Mouse (Mus musculus) olfactory bulb, adult 2 months (tissue): ENCODE results near the gene Arhgef19.

ENCODE experiments used
- CTCF ChIP-seq: fragments of 200-500 bp; IDR thresholded peaks from 2 replicates; pipeline ENCODE4 v1.5.1; 2012; ENCODE audit warnings: low read depth, mild to moderate bottlenecking, low read length, moderate library complexity; ENCODE audit not compliant: insufficient read depth
- POLR2A ChIP-seq: fragments of 200-500 bp; IDR thresholded peaks from 2 replicates; pipeline ENCODE4 v1.6.1; 2012; ENCODE audit warnings: mild to moderate bottlenecking, low read depth, low read length, moderate library complexity; ENCODE audit not compliant: insufficient read depth

- no peak for TF ChIP-seq POLR2A
- no peak for TF ChIP-seq CTCF
Measured at GRCm38 (mm10) chr4:141306057-141306456, 66.8 kb downstream of the Arhgef19 start.
